Mouse (Mus musculus): ENCODE measurements around the gene Plpp4. TPM values are rescaled to one million over a fixed set of nuclear protein-coding genes. Genes with fewer than 3 reads are reported as not detected.

Gene Plpp4
- total RNA-seq, 2 experiments from 2014 or later = 7.9 to 12.5 TPM

- no peak for DNase-seq (ENCODE audit: extremely low spot score in 1 of 2, low spot score in 2 of 2)
- intact Hi-C loops (cut with DNase I) = no loop called here
Observed at GRCm38 (mm10) chr7:129281966-129282365, 25.1 kb downstream of the Plpp4 start.

- intact Hi-C loops (cut with DNase I) = no loop called here
- DNase-seq (ENCODE audit: extremely low spot score in 1 of 2, low spot score in 2 of 2) = no peak
Observed at GRCm38 (mm10) chr7:129285186-129285868, 28.5 kb downstream of the Plpp4 start.

GRCm38 (mm10) chr7:129293211-129293610 lies 36.4 kb downstream of the Plpp4 start:
- intact Hi-C loops (cut with DNase I) = no loop called here
- no peak for DNase-seq (ENCODE audit: extremely low spot score in 1 of 2, low spot score in 2 of 2)

GRCm38 (mm10) chr7:129301622-129302021 lies 44.8 kb downstream of the Plpp4 start:
- DNase-seq (ENCODE audit: extremely low spot score in 1 of 2, low spot score in 2 of 2) = no peak
- intact Hi-C loops (cut with DNase I) = no loop called here

- intact Hi-C loops (cut with DNase I) = no loop called here
- DNase-seq (ENCODE audit: extremely low spot score in 1 of 2, low spot score in 2 of 2) = no peak
Observed at GRCm38 (mm10) chr7:129303356-129303755, 46.5 kb downstream of the Plpp4 start.

- intact Hi-C loops (cut with DNase I) = no loop called here
Observed at GRCm38 (mm10) chr7:129307042-129307825, 50.4 kb downstream of the Plpp4 start.

GRCm38 (mm10) chr7:129308661-129309060 lies 51.8 kb downstream of the Plpp4 start:
- intact Hi-C loops (cut with DNase I) = no loop called here
- peak in 1 of 2 experiments; percentile 47 for DNase-seq (ENCODE audit: extremely low spot score in 1 of 2, low spot score in 2 of 2)

More at GRCm38 (mm10) chr7:129307042-129307825, 50.4 kb downstream of the Plpp4 start:
- peak in 1 of 2 experiments; percentile 57 for DNase-seq (ENCODE audit: extremely low spot score in 1 of 2, low spot score in 2 of 2)

- intact Hi-C loops (cut with DNase I) = no loop called here
- DNase-seq (ENCODE audit: extremely low spot score in 1 of 2, low spot score in 2 of 2) = no peak
Observed at GRCm38 (mm10) chr7:129312521-129312920, 55.7 kb downstream of the Plpp4 start.

GRCm38 (mm10) chr7:129313969-129314368 lies 57.1 kb downstream of the Plpp4 start:
- peak in 1 of 2 experiments; percentile 27 for DNase-seq (ENCODE audit: extremely low spot score in 1 of 2, low spot score in 2 of 2)
- intact Hi-C loops (cut with DNase I) = no loop called here

- intact Hi-C loops (cut with DNase I) = no loop called here
- DNase-seq (ENCODE audit: extremely low spot score in 1 of 2, low spot score in 2 of 2) = no peak
Observed at GRCm38 (mm10) chr7:129340096-129340495, 83.3 kb downstream of the Plpp4 start.

- peak in 1 of 2 experiments; percentile 7 for DNase-seq (ENCODE audit: extremely low spot score in 1 of 2, low spot score in 2 of 2)
- intact Hi-C loops (cut with DNase I) = no loop called here
Observed at GRCm38 (mm10) chr7:129355561-129355960, 98.7 kb downstream of the Plpp4 start.

- intact Hi-C loops (cut with DNase I) = no loop called here
- DNase-seq (ENCODE audit: extremely low spot score in 1 of 2, low spot score in 2 of 2) = no peak
Observed at GRCm38 (mm10) chr7:129375306-129375705, 118.5 kb downstream of the Plpp4 start.

- DNase-seq (ENCODE audit: extremely low spot score in 1 of 2, low spot score in 2 of 2) = no peak
- intact Hi-C loops (cut with DNase I) = loop anchor here (10.0 kb wide), 1 partner anchor 520 kb away; no protein-coding TSS in a partner anchor
Observed at GRCm38 (mm10) chr7:129385149-129385548, 128.3 kb downstream of the Plpp4 start.

- intact Hi-C loops (cut with DNase I) = no loop called here
- no peak for DNase-seq (ENCODE audit: extremely low spot score in 1 of 2, low spot score in 2 of 2)
Observed at GRCm38 (mm10) chr7:129392835-129393489, 136.1 kb downstream of the Plpp4 start.

GRCm38 (mm10) chr7:129396561-129396960 lies 139.7 kb downstream of the Plpp4 start:
- intact Hi-C loops (cut with DNase I) = no loop called here
- no peak for DNase-seq (ENCODE audit: extremely low spot score in 1 of 2, low spot score in 2 of 2)

GRCm38 (mm10) chr7:129399071-129399470 lies 142.2 kb downstream of the Plpp4 start:
- intact Hi-C loops (cut with DNase I) = no loop called here
- peak in 1 of 2 experiments; percentile 26 for DNase-seq (ENCODE audit: extremely low spot score in 1 of 2, low spot score in 2 of 2)

GRCm38 (mm10) chr7:129402695-129403364 lies 146.0 kb downstream of the Plpp4 start:
- intact Hi-C loops (cut with DNase I) = no loop called here
- DNase-seq (ENCODE audit: extremely low spot score in 1 of 2, low spot score in 2 of 2) = peak; percentile 42 to 69

- DNase-seq (ENCODE audit: extremely low spot score in 1 of 2, low spot score in 2 of 2) = no peak
- intact Hi-C loops (cut with DNase I) = no loop called here
Observed at GRCm38 (mm10) chr7:129406069-129406468, 149.2 kb downstream of the Plpp4 start.

- DNase-seq (ENCODE audit: extremely low spot score in 1 of 2, low spot score in 2 of 2) = no peak
- intact Hi-C loops (cut with DNase I) = no loop called here
Observed at GRCm38 (mm10) chr7:129412695-129413094, 155.9 kb downstream of the Plpp4 start.
